Mouse (Mus musculus) limb, embryonic 14.5 days (tissue): ENCODE results near the gene Aven. TPM values are rescaled to one million over a fixed set of nuclear protein-coding genes. Genes with fewer than 3 reads are reported as not detected.

ENCODE experiments used
- ATAC-seq: fragments of 200-750 bp; cut with Nextera tagmentation; 2 replicates; pipeline ENCODE4 v1.8.0; 2017; ENCODE audit warnings: low read depth, moderate number of reproducible peaks, moderate TSS enrichment; ENCODE audit not compliant: low FRiP score
- DNase-seq: peaks from one replicate; pipeline ENCODE4 v3.0.0-alpha.2; 2015; ENCODE audit warnings: low spot score
- H3K27ac ChIP-seq: fragments of 300-500 bp; sonication (generic); replicated peaks from 2 replicates; pipeline ENCODE4 v1.5.1; 2014; ENCODE audit warnings: low read depth, mild to moderate bottlenecking, low read length, moderate library complexity, mixed read lengths
- H3K27me3 ChIP-seq: fragments of 300-500 bp; sonication (generic); 2 replicates; pipeline ENCODE4 v1.6.1; 2014; ENCODE audit warnings: low read length, mixed read lengths; ENCODE audit not compliant: control insufficient read depth, insufficient read depth
- H3K36me3 ChIP-seq: fragments of 300-500 bp; sonication (generic); 2 replicates; pipeline ENCODE4 v1.6.1; 2014; ENCODE audit warnings: mild to moderate bottlenecking, low read length, moderate library complexity, mixed read lengths; ENCODE audit not compliant: control insufficient read depth, insufficient read depth
- H3K4me1 ChIP-seq: fragments of 300-500 bp; sonication (generic); 2 replicates; pipeline ENCODE4 v1.6.1; 2014; ENCODE audit warnings: antibody characterized with exemption, low read length, mixed read lengths; ENCODE audit not compliant: control insufficient read depth, insufficient read depth
- H3K4me2 ChIP-seq: fragments of 300-500 bp; sonication (generic); replicated peaks from 2 replicates; pipeline ENCODE4 v1.6.1; 2014; ENCODE audit warnings: low read depth, mild to moderate bottlenecking, low read length, moderate library complexity; ENCODE audit not compliant: severe bottlenecking
- H3K4me3 ChIP-seq: fragments of 300-500 bp; sonication (generic); replicated peaks from 2 replicates; pipeline ENCODE4 v1.5.1; 2014; ENCODE audit warnings: low read length
- H3K9ac ChIP-seq: fragments of 300-500 bp; sonication (generic); 2 replicates; pipeline ENCODE4 v1.6.1; 2014; ENCODE audit warnings: mild to moderate bottlenecking, low read depth, low read length, moderate library complexity; ENCODE audit not compliant: severe bottlenecking
- H3K9me3 ChIP-seq: fragments of 300-500 bp; sonication (generic); 2 replicates; pipeline ENCODE4 v1.6.1; 2016; ENCODE audit warnings: low read length; ENCODE audit not compliant: control insufficient read depth
- POLR2A ChIP-seq: fragments of 200-500 bp; IDR thresholded peaks from 2 replicates; pipeline ENCODE4 v1.8.0; 2012; ENCODE audit warnings: inconsistent platforms, mild to moderate bottlenecking, moderate library complexity, borderline replicate concordance; ENCODE audit not compliant: insufficient read depth, insufficient read length; ENCODE audit errors: extremely low read depth
- WGBS: fragments of 180-500 bp; shearing (Covaris S2); extraction: QIAGEN DNeasy Blood & Tissue Kit; methylation state at CpG from one replicate; pipeline ENCODE4 v1.1.7; 2014; 5-methylcytosine and 5-hydroxymethylcytosine counted together
- polyA plus RNA-seq, 2 experiments: library from polyadenylated mRNA; depleted of rRNA in 1 of 2; stranded (reverse) in 1 of 2; unstranded in 1 of 2; fragments of >200 nt; fragmentation: Nextera tagmentation in 1 of 2; extraction: Ambion mirVana in 1 of 2; gene quantifications; 2 replicates each; pipeline versions ENCODE4 v1.2.1 to v1.2.3; 2012 to 2014

Aven gene
- polyA plus RNA-seq, 2 experiments: 8.0 to 10.7 TPM

- Histone ChIP-seq H3K9me3 (no peaks in the 10 kb centered on the region), H3K36me3 (no peaks in the 10 kb centered on the region), H3K27me3 (no peaks in the 10 kb centered on the region), H3K4me1 (no peaks in the 10 kb centered on the region), H3K4me3 (no peak overlapping the region), H3K4me2 (no peak overlapping the region), H3K27ac (no peak overlapping the region), H3K9ac (no peak overlapping the region)
- DNase-seq (peak; percentile 74), ATAC-seq (peak; percentile 84)
- 5% methylated on average over 6 of the region's 6 CpGs for WGBS
- no peak for TF ChIP-seq POLR2A
These were observed 8.4 kb downstream of the Aven start for GRCm38 (mm10) chr2:112501209-112501608.

DNA sequence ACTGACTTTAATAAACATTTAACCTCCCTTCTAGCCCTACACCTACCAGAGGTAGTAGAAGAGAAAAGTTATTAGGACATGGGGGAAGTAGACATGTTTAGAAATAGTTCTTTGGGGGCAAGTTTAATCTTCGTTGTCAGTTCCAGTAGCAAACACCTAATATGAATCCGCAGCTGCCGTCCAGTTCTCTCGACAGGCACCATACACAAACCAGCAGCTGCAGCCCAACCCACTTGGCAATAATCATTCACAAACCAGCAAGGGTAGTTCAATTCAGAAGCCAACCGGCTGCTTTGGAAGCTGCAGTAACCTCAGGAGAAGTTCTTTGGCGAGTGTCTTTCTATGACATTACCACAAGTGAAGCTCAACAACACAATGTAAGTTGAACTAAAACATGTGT, 11.2 kb downstream of the Aven start:
- no peak for DNase-seq
- Histone ChIP-seq H3K27ac (no peak overlapping the region), H3K4me2 (no peak overlapping the region), H3K9me3 (no peaks in the 10 kb centered on the region), H3K9ac (no peak overlapping the region), H3K36me3 (no peaks in the 10 kb centered on the region), H3K27me3 (no peaks in the 10 kb centered on the region), H3K4me3 (no peak overlapping the region), H3K4me1 (no peaks in the 10 kb centered on the region)
- WGBS: 82% methylated on average over 6 of the region's 6 CpGs
- no peak for TF ChIP-seq POLR2A
- ATAC-seq: no peak

GRCm38 (mm10) chr2:112506841-112507435, 14.2 kb downstream of the Aven start:
- no peak overlapping the region for H3K4me2 ChIP-seq
- H3K9me3 ChIP-seq: no peaks in the 10 kb centered on the region
- no peaks in the 10 kb centered on the region for H3K4me1 ChIP-seq
- no peak for DNase-seq
- H3K27me3 ChIP-seq: no peaks in the 10 kb centered on the region
- H3K9ac ChIP-seq: no peak overlapping the region
- TF ChIP-seq POLR2A: no peak
- H3K27ac ChIP-seq: no peak overlapping the region
- H3K4me3 ChIP-seq: no peak overlapping the region
- WGBS: 40% methylated on average over 5 of the region's 5 CpGs
- no peak for ATAC-seq
- no peaks in the 10 kb centered on the region for H3K36me3 ChIP-seq

GRCm38 (mm10) chr2:112507444-112507843, 14.7 kb downstream of the Aven start:
- Histone ChIP-seq H3K9me3 (no peaks in the 10 kb centered on the region), H3K4me2 (no peak overlapping the region), H3K27me3 (no peaks in the 10 kb centered on the region), H3K36me3 (no peaks in the 10 kb centered on the region), H3K4me1 (no peaks in the 10 kb centered on the region), H3K9ac (no peak overlapping the region), H3K4me3 (no peak overlapping the region), H3K27ac (no peak overlapping the region)
- TF ChIP-seq POLR2A: no peak
- DNase-seq: no peak
- no peak for ATAC-seq
- 92% methylated on average over 1 of the region's 1 CpGs for WGBS

GRCm38 (mm10) chr2:112510140-112510539, 17.4 kb downstream of the Aven start:
- H3K9ac ChIP-seq: no peak overlapping the region
- no peaks in the 10 kb centered on the region for H3K36me3 ChIP-seq
- DNase-seq (no peak), ATAC-seq (no peak)
- TF ChIP-seq POLR2A: no peak
- H3K4me3 ChIP-seq: no peak overlapping the region
- no peak overlapping the region for H3K4me2 ChIP-seq
- H3K27me3 ChIP-seq: no peaks in the 10 kb centered on the region
- no peak overlapping the region for H3K27ac ChIP-seq
- 89% methylated on average over 4 of the region's 4 CpGs for WGBS
- no peaks in the 10 kb centered on the region for H3K9me3 ChIP-seq
- no peaks in the 10 kb centered on the region for H3K4me1 ChIP-seq

GRCm38 (mm10) chr2:112513036-112513435, 20.3 kb downstream of the Aven start:
- Histone ChIP-seq H3K27me3 (no peaks in the 10 kb centered on the region), H3K4me3 (no peak overlapping the region), H3K9me3 (no peaks in the 10 kb centered on the region), H3K27ac (no peak overlapping the region), H3K4me2 (no peak overlapping the region), H3K36me3 (no peaks in the 10 kb centered on the region), H3K9ac (no peak overlapping the region), H3K4me1 (no peaks in the 10 kb centered on the region)
- no peak for TF ChIP-seq POLR2A
- ATAC-seq: no peak
- WGBS: 96% methylated on average over 1 of the region's 1 CpGs
- no peak for DNase-seq
